Mouse (Mus musculus): ENCODE measurements around the gene Ino80d. TPM values are rescaled to one million over a fixed set of nuclear protein-coding genes. Genes with fewer than 3 reads are reported as not detected.

The Ino80d gene
- polyA plus RNA-seq, 1 experiment from 2014 or later: 5.9 TPM

DNA sequence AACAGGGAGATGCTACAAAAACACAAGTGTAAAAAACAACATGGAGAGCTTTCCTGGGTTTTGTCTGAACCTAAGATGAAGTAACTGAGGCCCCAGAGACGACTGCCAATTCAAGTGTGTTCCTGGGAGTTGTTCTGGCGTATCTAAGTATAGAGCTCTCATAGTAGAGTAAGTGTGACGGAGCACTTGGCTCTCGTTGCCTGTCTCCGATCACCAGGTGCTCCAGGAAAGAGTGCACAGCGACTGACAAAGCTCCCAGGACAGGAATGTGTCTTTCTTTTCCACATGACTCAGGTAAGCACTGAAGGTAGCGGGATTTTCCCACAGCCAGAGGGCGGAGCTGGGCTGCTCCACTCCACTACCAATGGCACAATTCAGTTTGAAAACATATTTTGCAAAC is 63.6 kb downstream of the Ino80d start:
- ATAC-seq (ENCODE audit: low FRiP score, low TSS enrichment): no peak
- H3K9ac ChIP-seq (ENCODE audit: low read length): no peak overlapping the region
- no peak overlapping the region for H3K4me2 ChIP-seq (replicated peaks; ENCODE audit: low read depth)
- no peak for TF ChIP-seq CTCF (IDR thresholded peaks at IDR 0.05; ENCODE audit: low read depth)
- no peak for TF ChIP-seq EP300 (optimal IDR thresholded peaks at IDR 0.05)
- H3K36me3 ChIP-seq (ENCODE audit: control insufficient read depth, insufficient read depth, low read length): no peaks in the 10 kb centered on the region; the same call in 1 of the 2 replicates
- no peak overlapping the region for H3K27ac ChIP-seq (replicated peaks)
- no peaks in the 10 kb centered on the region for H3K27me3 ChIP-seq (ENCODE audit: control insufficient read depth, insufficient read depth, low read length)
- H3K4me3 ChIP-seq (ENCODE audit: low read depth, low read length): no peak overlapping the region
- H3K9me3 ChIP-seq (ENCODE audit: control insufficient read depth, low read length): no peaks in the 10 kb centered on the region
- no peaks in the 10 kb centered on the region for H3K4me1 ChIP-seq (replicated peaks; ENCODE audit: control insufficient read depth, insufficient read depth)
- WGBS: 71% methylated on average over 8 of the region's 8 CpGs
- DNase-seq (ENCODE audit: low spot score): no peak

DNA sequence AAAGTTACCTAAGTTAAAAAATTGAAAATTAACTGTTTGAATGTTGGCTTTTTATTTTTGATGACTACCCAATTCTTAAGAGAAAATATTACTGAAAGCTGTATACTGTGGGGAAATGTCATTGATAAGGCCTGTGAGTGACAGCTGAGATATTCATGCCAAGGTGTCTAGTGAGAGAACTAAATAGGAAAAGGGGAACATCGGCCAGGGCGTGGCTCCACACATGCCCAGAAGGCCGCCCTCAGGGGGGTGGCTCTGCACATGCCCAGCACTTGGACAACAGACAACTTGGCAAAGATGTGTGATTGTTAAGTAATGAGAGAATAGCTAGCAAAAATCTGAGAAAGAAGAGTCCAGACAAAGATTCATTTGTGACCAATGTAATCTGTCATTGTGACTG is 64.5 kb downstream of the Ino80d start:
- DNase-seq (ENCODE audit: low spot score) (no peak), ATAC-seq (ENCODE audit: low FRiP score, low TSS enrichment) (no peak)
- no peaks in the 10 kb centered on the region for H3K9me3 ChIP-seq (ENCODE audit: control insufficient read depth, low read length)
- no peaks in the 10 kb centered on the region; the same call in 1 of the 2 replicates for H3K36me3 ChIP-seq (ENCODE audit: control insufficient read depth, insufficient read depth, low read length)
- no peak overlapping the region for H3K27ac ChIP-seq (replicated peaks)
- WGBS: 86% methylated on average over 3 of the region's 3 CpGs
- H3K4me2 ChIP-seq (replicated peaks; ENCODE audit: low read depth): no peak overlapping the region
- no peak for TF ChIP-seq CTCF (IDR thresholded peaks at IDR 0.05; ENCODE audit: low read depth)
- no peak for TF ChIP-seq EP300 (optimal IDR thresholded peaks at IDR 0.05)
- no peaks in the 10 kb centered on the region for H3K27me3 ChIP-seq (ENCODE audit: control insufficient read depth, insufficient read depth, low read length)
- no peak overlapping the region for H3K4me3 ChIP-seq (ENCODE audit: low read depth, low read length)
- no peak overlapping the region for H3K9ac ChIP-seq (ENCODE audit: low read length)
- no peaks in the 10 kb centered on the region for H3K4me1 ChIP-seq (replicated peaks; ENCODE audit: control insufficient read depth, insufficient read depth)

DNA sequence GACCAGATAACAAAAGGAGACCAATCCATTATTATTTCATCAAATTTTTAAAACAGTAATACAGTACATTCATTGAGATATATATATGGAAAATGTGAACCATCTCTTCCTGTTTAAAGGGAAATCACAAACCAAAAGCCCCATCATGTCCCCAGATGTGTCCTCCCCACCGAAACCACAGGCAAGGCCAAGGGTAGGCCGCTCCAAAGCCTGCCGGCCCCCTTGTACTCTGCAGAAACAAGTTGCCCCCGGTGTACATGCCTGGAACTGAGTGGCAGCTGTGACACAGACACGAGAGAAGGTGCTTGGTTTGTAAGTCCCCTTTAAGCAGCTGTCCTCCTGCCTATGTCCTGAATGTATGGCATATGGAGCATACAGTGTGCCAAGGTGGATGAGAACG is 66.5 kb downstream of the Ino80d start:
- DNase-seq (ENCODE audit: low spot score): no peak
- Histone ChIP-seq H3K9ac (ENCODE audit: low read length) (no peak overlapping the region), H3K27me3 (ENCODE audit: control insufficient read depth, insufficient read depth, low read length) (no peaks in the 10 kb centered on the region), H3K4me3 (ENCODE audit: low read depth, low read length) (no peak overlapping the region), H3K4me2 (replicated peaks; ENCODE audit: low read depth) (no peak overlapping the region), H3K36me3 (ENCODE audit: control insufficient read depth, insufficient read depth, low read length) (no peaks in the 10 kb centered on the region; the same call in 1 of the 2 replicates), H3K4me1 (replicated peaks; ENCODE audit: control insufficient read depth, insufficient read depth) (no peaks in the 10 kb centered on the region), H3K27ac (replicated peaks) (no peak overlapping the region), H3K9me3 (ENCODE audit: control insufficient read depth, low read length) (no peaks in the 10 kb centered on the region)
- 80% methylated on average over 6 of the region's 6 CpGs for WGBS
- TF ChIP-seq CTCF (IDR thresholded peaks at IDR 0.05; ENCODE audit: low read depth) (no peak), EP300 (optimal IDR thresholded peaks at IDR 0.05) (no peak)
- ATAC-seq (ENCODE audit: low FRiP score, low TSS enrichment): no peak

DNA sequence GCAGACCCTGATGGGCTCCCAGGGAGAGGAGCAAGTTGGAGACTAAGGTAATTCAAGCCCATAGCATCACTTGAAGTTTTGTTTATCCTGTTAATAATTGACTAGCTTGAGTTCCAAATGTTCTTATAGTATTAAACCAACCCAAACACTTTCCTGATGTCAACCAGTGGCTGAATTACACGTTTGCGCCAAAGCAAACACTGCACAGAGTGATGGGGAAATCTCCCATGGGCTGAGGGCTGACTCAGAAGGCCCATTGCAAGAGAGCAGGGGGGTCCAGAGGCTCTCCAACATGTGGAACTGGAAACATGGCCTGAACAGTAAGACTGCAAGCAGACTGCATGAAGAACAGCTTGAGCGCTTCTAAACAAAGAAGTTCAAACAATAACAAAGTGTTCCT is 81.5 kb downstream of the Ino80d start:
- no peak overlapping the region for H3K9ac ChIP-seq (ENCODE audit: low read length)
- no peak overlapping the region for H3K27ac ChIP-seq (replicated peaks)
- DNase-seq (ENCODE audit: low spot score): no peak
- WGBS: 47% methylated on average over 3 of the region's 3 CpGs
- H3K27me3 ChIP-seq (ENCODE audit: control insufficient read depth, insufficient read depth, low read length): no peaks in the 10 kb centered on the region
- no peaks in the 10 kb centered on the region for H3K36me3 ChIP-seq (ENCODE audit: control insufficient read depth, insufficient read depth, low read length)
- TF ChIP-seq CTCF (IDR thresholded peaks at IDR 0.05; ENCODE audit: low read depth) (no peak), EP300 (optimal IDR thresholded peaks at IDR 0.05) (no peak)
- 0 out of 2 replicates have a peak, but pooled peaks have one; percentile 53 for ATAC-seq (ENCODE audit: low FRiP score, low TSS enrichment)
- no peak overlapping the region for H3K4me3 ChIP-seq (ENCODE audit: low read depth, low read length)
- no peaks in the 10 kb centered on the region for H3K9me3 ChIP-seq (ENCODE audit: control insufficient read depth, low read length)
- H3K4me1 ChIP-seq (replicated peaks; ENCODE audit: control insufficient read depth, insufficient read depth): no peaks in the 10 kb centered on the region
- H3K4me2 ChIP-seq (replicated peaks; ENCODE audit: low read depth): no peak overlapping the region

DNA sequence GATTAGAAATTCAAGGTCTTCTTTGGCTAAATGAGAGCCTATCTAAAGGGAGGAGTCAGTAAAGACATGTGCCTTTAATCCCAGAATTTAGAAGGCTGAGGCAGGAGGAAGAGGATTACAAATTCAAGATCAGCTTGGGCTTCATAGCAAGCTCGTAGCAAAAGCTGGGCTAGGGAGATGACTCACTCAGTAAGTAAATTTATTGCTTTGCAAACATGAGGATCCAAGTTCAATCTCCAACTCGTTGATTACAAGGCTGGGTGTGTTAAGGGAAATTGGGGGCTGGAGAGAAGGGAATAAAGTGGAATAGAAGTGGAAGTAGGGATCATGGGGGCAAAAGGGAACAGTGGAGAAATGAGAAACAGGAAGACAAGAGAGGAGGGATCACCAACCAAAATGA is 94.6 kb downstream of the Ino80d start:
- Histone ChIP-seq H3K9me3 (ENCODE audit: control insufficient read depth, low read length) (no peaks in the 10 kb centered on the region), H3K9ac (ENCODE audit: low read length) (no peak overlapping the region), H3K36me3 (ENCODE audit: control insufficient read depth, insufficient read depth, low read length) (no peaks in the 10 kb centered on the region), H3K4me2 (replicated peaks; ENCODE audit: low read depth) (no peak overlapping the region), H3K4me3 (ENCODE audit: low read depth, low read length) (no peak overlapping the region), H3K27ac (replicated peaks) (no peak overlapping the region), H3K4me1 (replicated peaks; ENCODE audit: control insufficient read depth, insufficient read depth) (no peaks in the 10 kb centered on the region), H3K27me3 (ENCODE audit: control insufficient read depth, insufficient read depth, low read length) (no peaks in the 10 kb centered on the region)
- DNase-seq (ENCODE audit: low spot score) (no peak), ATAC-seq (ENCODE audit: low FRiP score, low TSS enrichment) (no peak)
- no peak for TF ChIP-seq EP300 (optimal IDR thresholded peaks at IDR 0.05)
- no peak for TF ChIP-seq CTCF (IDR thresholded peaks at IDR 0.05; ENCODE audit: low read depth)
- WGBS: 26% methylated on average over 2 of the region's 2 CpGs

DNA sequence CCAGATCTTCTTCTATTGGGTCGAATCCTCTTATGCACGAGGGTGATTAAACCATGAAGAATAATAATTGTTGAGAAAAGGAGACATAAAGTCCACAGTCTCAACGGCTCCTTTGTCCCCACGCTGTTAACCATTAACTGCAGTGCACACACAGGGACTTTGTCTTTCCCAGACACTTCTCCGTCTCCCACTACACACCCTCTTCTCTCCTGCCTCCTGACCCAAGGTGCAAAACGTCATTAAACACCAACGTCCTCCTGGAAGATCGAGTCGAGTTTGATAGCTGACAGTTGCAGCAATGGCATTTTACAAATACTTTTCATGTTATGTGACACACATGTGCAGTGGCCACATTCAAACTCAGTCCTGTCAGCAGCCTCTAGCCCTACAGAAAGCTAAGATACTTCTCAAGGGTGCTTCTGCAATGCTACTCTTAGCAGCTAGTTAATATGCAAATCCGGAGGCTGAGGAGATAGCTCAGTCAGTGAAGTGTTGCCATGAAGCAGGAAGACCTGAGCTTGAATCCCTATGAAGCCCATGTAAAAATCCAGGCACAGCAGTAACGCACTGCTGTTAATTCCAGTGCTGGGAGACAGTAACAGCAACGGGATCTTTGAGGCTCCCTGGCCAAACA is 109.3 kb downstream of the Ino80d start:
- no peak overlapping the region for H3K4me2 ChIP-seq (replicated peaks; ENCODE audit: low read depth)
- H3K27me3 ChIP-seq (ENCODE audit: control insufficient read depth, insufficient read depth, low read length): no peaks in the 10 kb centered on the region
- H3K36me3 ChIP-seq (ENCODE audit: control insufficient read depth, insufficient read depth, low read length): no peaks in the 10 kb centered on the region
- H3K9ac ChIP-seq (ENCODE audit: low read length): no peak overlapping the region
- 47% methylated on average over 12 of the region's 12 CpGs for WGBS
- ATAC-seq (ENCODE audit: low FRiP score, low TSS enrichment) (peak; percentile 94), DNase-seq (ENCODE audit: low spot score) (peak; percentile 69)
- H3K4me1 ChIP-seq (replicated peaks; ENCODE audit: control insufficient read depth, insufficient read depth): no peaks in the 10 kb centered on the region
- 0 out of 2 replicates have a peak overlapping the region, but pooled peaks have one; percentile 40 for H3K27ac ChIP-seq (replicated peaks)
- no peak for TF ChIP-seq EP300 (optimal IDR thresholded peaks at IDR 0.05)
- no peak for TF ChIP-seq CTCF (IDR thresholded peaks at IDR 0.05; ENCODE audit: low read depth)
- no peak overlapping the region for H3K4me3 ChIP-seq (ENCODE audit: low read depth, low read length)
- no peaks in the 10 kb centered on the region for H3K9me3 ChIP-seq (ENCODE audit: control insufficient read depth, low read length)
